Mouse (Mus musculus): ENCODE measurements around the gene Gm20683. TPM values are rescaled to one million over a fixed set of nuclear protein-coding genes. Genes with fewer than 3 reads are reported as not detected.
"Not testable (repeated sequence)": the region's sequence is repeated elsewhere in the genome, so short reads cannot be mapped to it uniquely, and the experiment has no call there.

The Gm20683 gene
- polyA plus RNA-seq, 1 experiment from 2014 or later, result 14.2 TPM

GRCm38 (mm10) chr17:25875171-25876136 is 33.9 kb upstream of the Gm20683 start:
- Histone ChIP-seq H3K4me2 (ENCODE audit: low read length) (peak overlapping the region; percentile 90), H3K27ac (ENCODE audit: low read length) (peak overlapping the region; percentile 89), H3K4me1 (replicated peaks; ENCODE audit: control insufficient read depth, insufficient read depth, low read length) (peaks cover 22% of the 10 kb centered on the region), H3K36me3 (ENCODE audit: control insufficient read depth, insufficient read depth) (no peaks in the 10 kb centered on the region), H3K9me3 (ENCODE audit: control insufficient read depth, low read length) (no peaks in the 10 kb centered on the region), H3K4me3 (replicated peaks; ENCODE audit: low read length) (peak overlapping the region; percentile 71), H3K9ac (replicated peaks; ENCODE audit: low read depth, low read length) (peak overlapping the region; percentile 81), H3K27me3 (replicated peaks; ENCODE audit: control insufficient read depth, insufficient read depth, low read length) (no peaks in the 10 kb centered on the region)
- ATAC-seq, result peak; percentile 95
- WGBS, result 1% methylated on average over 59 of the region's 59 CpGs

- H3K27me3 ChIP-seq (replicated peaks; ENCODE audit: control insufficient read depth, insufficient read depth, low read length), result no peaks in the 10 kb centered on the region
- peak within 1 kb of the TSS; percentile 90 for H3K4me2 ChIP-seq (ENCODE audit: low read length)
- no peaks in the 10 kb centered on the region for H3K9me3 ChIP-seq (ENCODE audit: control insufficient read depth, low read length)
- no peaks in the 10 kb centered on the region for H3K36me3 ChIP-seq (ENCODE audit: control insufficient read depth, insufficient read depth)
- H3K27ac ChIP-seq (ENCODE audit: low read length), result peak within 1 kb of the TSS; percentile 89
- peaks cover 22% of the 10 kb centered on the region for H3K4me1 ChIP-seq (replicated peaks; ENCODE audit: control insufficient read depth, insufficient read depth, low read length)
- WGBS, result under 1% methylated on average over 25 of the region's 25 CpGs
- ATAC-seq, result peak; percentile 84
- peak within 1 kb of the TSS; percentile 81 for H3K9ac ChIP-seq (replicated peaks; ENCODE audit: low read depth, low read length)
- H3K4me3 ChIP-seq (replicated peaks; ENCODE audit: low read length), result peak within 1 kb of the TSS; percentile 71
Observed at GRCm38 (mm10) chr17:25874721-25875170, 33.2 kb upstream of the Gm20683 start, which contains the start of gene Mettl26. Gene Mettl26 (plus strand): TSS chr17:25875074.

GRCm38 (mm10) chr17:25874148-25874720 is 32.7 kb upstream of the Gm20683 start:
- Histone ChIP-seq H3K9ac (replicated peaks; ENCODE audit: low read depth, low read length) (peak overlapping the region; percentile 73), H3K9me3 (ENCODE audit: control insufficient read depth, low read length) (no peaks in the 10 kb centered on the region), H3K36me3 (ENCODE audit: control insufficient read depth, insufficient read depth) (no peaks in the 10 kb centered on the region), H3K27ac (ENCODE audit: low read length) (peak overlapping the region; percentile 89), H3K4me3 (replicated peaks; ENCODE audit: low read length) (peak overlapping the region; percentile 71), H3K4me1 (replicated peaks; ENCODE audit: control insufficient read depth, insufficient read depth, low read length) (peaks cover 22% of the 10 kb centered on the region), H3K4me2 (ENCODE audit: low read length) (peak overlapping the region; percentile 90), H3K27me3 (replicated peaks; ENCODE audit: control insufficient read depth, insufficient read depth, low read length) (no peaks in the 10 kb centered on the region)
- 5% methylated on average over 14 of the region's 14 CpGs for WGBS
- no peak for ATAC-seq

GRCm38 (mm10) chr17:25873405-25874147 is 32.0 kb upstream of the Gm20683 start:
- Histone ChIP-seq H3K4me3 (replicated peaks; ENCODE audit: low read length) (peak overlapping the region; percentile 71), H3K27ac (ENCODE audit: low read length) (peak overlapping the region; percentile 89; the same call in 1 of the 2 replicates), H3K9ac (replicated peaks; ENCODE audit: low read depth, low read length) (peak overlapping the region; percentile 73), H3K4me1 (replicated peaks; ENCODE audit: control insufficient read depth, insufficient read depth, low read length) (peaks cover 24% of the 10 kb centered on the region), H3K36me3 (ENCODE audit: control insufficient read depth, insufficient read depth) (no peaks in the 10 kb centered on the region), H3K27me3 (replicated peaks; ENCODE audit: control insufficient read depth, insufficient read depth, low read length) (no peaks in the 10 kb centered on the region), H3K9me3 (ENCODE audit: control insufficient read depth, low read length) (no peaks in the 10 kb centered on the region), H3K4me2 (ENCODE audit: low read length) (peak overlapping the region; percentile 90)
- WGBS, result 87% methylated on average over 11 of the region's 11 CpGs
- ATAC-seq, result no peak

GRCm38 (mm10) chr17:25872676-25873075 is 31.1 kb upstream of the Gm20683 start:
- 80% methylated on average over 3 of the region's 3 CpGs for WGBS

GRCm38 (mm10) chr17:25871566-25871965 is 30.0 kb upstream of the Gm20683 start:
- not testable (repeated sequence) for H3K4me2 ChIP-seq (ENCODE audit: low read length); H3K36me3 ChIP-seq (ENCODE audit: control insufficient read depth, insufficient read depth); H3K27ac ChIP-seq (ENCODE audit: low read length)

More at GRCm38 (mm10) chr17:25872676-25873075, 31.1 kb upstream of the Gm20683 start:
- H3K4me3 ChIP-seq (replicated peaks; ENCODE audit: low read length), result no peak overlapping the region
- H3K9ac ChIP-seq (replicated peaks; ENCODE audit: low read depth, low read length), result no peak overlapping the region
- H3K27me3 ChIP-seq (replicated peaks; ENCODE audit: control insufficient read depth, insufficient read depth, low read length), result no peaks in the 10 kb centered on the region
- H3K4me2 ChIP-seq (ENCODE audit: low read length), result no peak overlapping the region
- peaks cover 29% of the 10 kb centered on the region for H3K4me1 ChIP-seq (replicated peaks; ENCODE audit: control insufficient read depth, insufficient read depth, low read length)
- no peak overlapping the region for H3K27ac ChIP-seq (ENCODE audit: low read length)
- no peaks in the 10 kb centered on the region for H3K9me3 ChIP-seq (ENCODE audit: control insufficient read depth, low read length)
- ATAC-seq, result no peak
- H3K36me3 ChIP-seq (ENCODE audit: control insufficient read depth, insufficient read depth), result no peaks in the 10 kb centered on the region

GRCm38 (mm10) chr17:25869954-25870353 is 28.4 kb upstream of the Gm20683 start:
- Histone ChIP-seq H3K27ac (ENCODE audit: low read length) (no peak overlapping the region), H3K9ac (replicated peaks; ENCODE audit: low read depth, low read length) (no peak overlapping the region), H3K4me2 (ENCODE audit: low read length) (no peak overlapping the region), H3K4me3 (replicated peaks; ENCODE audit: low read length) (no peak overlapping the region), H3K27me3 (replicated peaks; ENCODE audit: control insufficient read depth, insufficient read depth, low read length) (no peaks in the 10 kb centered on the region), H3K9me3 (ENCODE audit: control insufficient read depth, low read length) (no peaks in the 10 kb centered on the region), H3K4me1 (replicated peaks; ENCODE audit: control insufficient read depth, insufficient read depth, low read length) (peaks cover 18% of the 10 kb centered on the region), H3K36me3 (ENCODE audit: control insufficient read depth, insufficient read depth) (no peaks in the 10 kb centered on the region)
- WGBS, result 89% methylated on average over 2 of the region's 2 CpGs
- ATAC-seq, result no peak

More at GRCm38 (mm10) chr17:25871566-25871965, 30.0 kb upstream of the Gm20683 start:
- not testable (repeated sequence) for H3K27me3 ChIP-seq (replicated peaks; ENCODE audit: control insufficient read depth, insufficient read depth, low read length); H3K9me3 ChIP-seq (ENCODE audit: control insufficient read depth, low read length); H3K9ac ChIP-seq (replicated peaks; ENCODE audit: low read depth, low read length); ATAC-seq; H3K4me3 ChIP-seq (replicated peaks; ENCODE audit: low read length)
- peaks cover 26% of the 10 kb centered on the region for H3K4me1 ChIP-seq (replicated peaks; ENCODE audit: control insufficient read depth, insufficient read depth, low read length)

- H3K4me1 ChIP-seq (replicated peaks; ENCODE audit: control insufficient read depth, insufficient read depth, low read length), result peaks cover 18% of the 10 kb centered on the region
- no peak overlapping the region for H3K27ac ChIP-seq (ENCODE audit: low read length)
- no peaks in the 10 kb centered on the region for H3K9me3 ChIP-seq (ENCODE audit: control insufficient read depth, low read length)
- H3K4me2 ChIP-seq (ENCODE audit: low read length), result no peak overlapping the region
- no peaks in the 10 kb centered on the region for H3K27me3 ChIP-seq (replicated peaks; ENCODE audit: control insufficient read depth, insufficient read depth, low read length)
- ATAC-seq, result no peak
- H3K36me3 ChIP-seq (ENCODE audit: control insufficient read depth, insufficient read depth), result no peaks in the 10 kb centered on the region
- no peak overlapping the region for H3K4me3 ChIP-seq (replicated peaks; ENCODE audit: low read length)
- 88% methylated on average over 8 of the region's 8 CpGs for WGBS
- no peak overlapping the region for H3K9ac ChIP-seq (replicated peaks; ENCODE audit: low read depth, low read length)
Observed at GRCm38 (mm10) chr17:25869498-25869897, 27.9 kb upstream of the Gm20683 start.

Data from forebrain, embryonic 16.5 days (tissue).